Mouse (Mus musculus) stomach, embryonic 15.5 days (tissue): Measurements from ENCODE around the gene Thtpa. TPM values are rescaled to one million over a fixed set of nuclear protein-coding genes. Genes with fewer than 3 reads are reported as not detected.

Experiments used
- ATAC-seq: fragments of 200-750 bp; cut with Nextera tagmentation; 2 replicates; pipeline ENCODE4 v1.8.0; 2017; ENCODE audit warnings: low read depth, moderate number of reproducible peaks, moderate TSS enrichment; ENCODE audit not compliant: insufficient read depth, low FRiP score
- H3K27ac ChIP-seq: fragments of 300-500 bp; sonication (generic); 2 replicates; pipeline ENCODE4 v1.5.1; 2015; ENCODE audit warnings: mild to moderate bottlenecking, inconsistent platforms
- H3K27me3 ChIP-seq: fragments of 300-500 bp; sonication (generic); replicated peaks from 2 replicates; pipeline ENCODE4 v1.6.1; 2015; ENCODE audit warnings: inconsistent platforms
- H3K36me3 ChIP-seq: fragments of 300-500 bp; sonication (generic); 2 replicates; pipeline ENCODE4 v1.6.1; 2015; ENCODE audit warnings: inconsistent platforms
- H3K4me1 ChIP-seq: fragments of 300-500 bp; sonication (generic); 2 replicates; pipeline ENCODE4 v1.6.1; 2015; ENCODE audit warnings: inconsistent platforms
- H3K4me2 ChIP-seq: fragments of 300-500 bp; sonication (generic); 2 replicates; pipeline ENCODE4 v1.6.1; 2015; ENCODE audit warnings: mild to moderate bottlenecking, inconsistent platforms
- H3K4me3 ChIP-seq: fragments of 300-500 bp; sonication (generic); replicated peaks from 2 replicates; pipeline ENCODE4 v1.5.1; 2015; ENCODE audit warnings: inconsistent platforms
- H3K9ac ChIP-seq: fragments of 300-500 bp; sonication (generic); 2 replicates; pipeline ENCODE4 v1.6.1; 2015; ENCODE audit warnings: inconsistent platforms
- H3K9me3 ChIP-seq: fragments of 300-500 bp; sonication (generic); 2 replicates; pipeline ENCODE4 v1.6.1; 2016; ENCODE audit warnings: inconsistent platforms
- WGBS: fragments of 180-500 bp; shearing (Covaris S2); methylation state at CpG from one replicate; pipeline ENCODE4 v1.1.7; 2015; 5-methylcytosine and 5-hydroxymethylcytosine counted together
- polyA plus RNA-seq: library from polyadenylated mRNA; unstranded; fragments of >200 nt; fragmentation: Nextera tagmentation; extraction: Ambion mirVana; gene quantifications from 2 replicates; pipeline ENCODE4 v1.2.1, GENCODE M21; 2015

The Thtpa gene
- polyA plus RNA-seq, 1 experiment from 2014 or later = 19.4 TPM

GRCm38 (mm10) chr14:55063581-55064381 lies 30.8 kb upstream of the Thtpa start:
- 82% methylated on average over 22 of the region's 22 CpGs for WGBS
- H3K4me2 ChIP-seq = no peak overlapping the region
- no peak overlapping the region for H3K9ac ChIP-seq
- no peak overlapping the region for H3K4me3 ChIP-seq
- ATAC-seq = no peak
- no peaks in the 10 kb centered on the region for H3K9me3 ChIP-seq
- no peak overlapping the region for H3K27ac ChIP-seq
- no peaks in the 10 kb centered on the region for H3K36me3 ChIP-seq
- no peaks in the 10 kb centered on the region for H3K27me3 ChIP-seq
- peaks cover 9% of the 10 kb centered on the region for H3K4me1 ChIP-seq

GRCm38 (mm10) chr14:55064481-55065370 lies 29.9 kb upstream of the Thtpa start:
- Histone ChIP-seq H3K9me3 (no peaks in the 10 kb centered on the region), H3K36me3 (no peaks in the 10 kb centered on the region), H3K9ac (no peak overlapping the region), H3K4me3 (no peak overlapping the region), H3K27ac (no peak overlapping the region), H3K4me2 (no peak overlapping the region), H3K4me1 (peaks cover 9% of the 10 kb centered on the region), H3K27me3 (no peaks in the 10 kb centered on the region)
- 75% methylated on average over 35 of the region's 35 CpGs for WGBS
- ATAC-seq = no peak

- 87% methylated on average over 13 of the region's 13 CpGs for WGBS
- no peak for ATAC-seq
- Histone ChIP-seq H3K4me3 (no peak overlapping the region), H3K27me3 (no peaks in the 10 kb centered on the region), H3K4me2 (no peak overlapping the region), H3K27ac (no peak overlapping the region), H3K36me3 (no peaks in the 10 kb centered on the region), H3K4me1 (peaks cover 9% of the 10 kb centered on the region), H3K9me3 (no peaks in the 10 kb centered on the region), H3K9ac (no peak overlapping the region)
These were observed 29.2 kb upstream of the Thtpa start for GRCm38 (mm10) chr14:55065391-55065790.

DNA sequence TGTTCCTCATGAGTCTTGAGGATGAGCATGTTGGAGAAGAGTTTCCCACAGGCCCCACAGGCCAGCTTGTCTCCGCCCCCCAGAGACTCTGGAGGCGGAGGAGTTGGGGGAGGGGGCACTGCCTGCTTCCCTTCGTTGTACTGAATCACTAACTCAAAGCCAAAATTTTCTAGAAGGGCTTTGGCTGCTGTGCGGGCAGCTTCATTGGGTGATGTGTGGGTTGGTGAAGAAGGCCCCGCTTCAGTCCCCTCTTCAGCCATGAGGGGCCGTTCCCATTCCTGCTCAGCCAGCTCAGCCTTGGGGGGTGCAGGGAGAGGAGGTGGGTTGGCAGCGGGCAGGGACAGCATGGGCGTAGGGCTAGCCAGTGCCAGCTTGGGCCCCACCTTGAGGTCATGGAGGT lies 28.5 kb upstream of the Thtpa start:
- WGBS = 89% methylated on average over 8 of the region's 8 CpGs
- H3K4me1 ChIP-seq = peaks cover 7% of the 10 kb centered on the region
- no peaks in the 10 kb centered on the region for H3K36me3 ChIP-seq
- ATAC-seq = no peak
- no peaks in the 10 kb centered on the region for H3K27me3 ChIP-seq
- no peak overlapping the region for H3K9ac ChIP-seq
- no peak overlapping the region for H3K27ac ChIP-seq
- H3K4me3 ChIP-seq = no peak overlapping the region
- H3K9me3 ChIP-seq = no peaks in the 10 kb centered on the region
- H3K4me2 ChIP-seq = no peak overlapping the region

- Histone ChIP-seq H3K9me3 (no peaks in the 10 kb centered on the region), H3K27me3 (no peaks in the 10 kb centered on the region), H3K36me3 (no peaks in the 10 kb centered on the region), H3K4me1 (peaks cover 11% of the 10 kb centered on the region; the same call in 1 of the 2 replicates), H3K4me3 (no peak overlapping the region), H3K27ac (no peak overlapping the region), H3K9ac (no peak overlapping the region), H3K4me2 (peak overlapping the region; percentile 42)
- WGBS = 24% methylated on average over 19 of the region's 19 CpGs
- no peak for ATAC-seq
These were observed 22.8 kb upstream of the Thtpa start for GRCm38 (mm10) chr14:55071756-55072155.

- WGBS = 90% methylated on average over 12 of the region's 12 CpGs
- no peaks in the 10 kb centered on the region for H3K9me3 ChIP-seq
- H3K36me3 ChIP-seq = no peaks in the 10 kb centered on the region
- no peak overlapping the region for H3K4me2 ChIP-seq
- no peaks in the 10 kb centered on the region for H3K27me3 ChIP-seq
- H3K9ac ChIP-seq = no peak overlapping the region
- no peak for ATAC-seq
- H3K4me3 ChIP-seq = no peak overlapping the region
- peaks cover 22% of the 10 kb centered on the region for H3K4me1 ChIP-seq
- no peak overlapping the region for H3K27ac ChIP-seq
These were observed 20.2 kb upstream of the Thtpa start for GRCm38 (mm10) chr14:55074416-55074815.

GRCm38 (mm10) chr14:55076224-55076623 lies 18.4 kb upstream of the Thtpa start:
- ATAC-seq = no peak
- Histone ChIP-seq H3K4me3 (no peak overlapping the region), H3K4me1 (peaks cover 29% of the 10 kb centered on the region), H3K9ac (no peak overlapping the region), H3K4me2 (no peak overlapping the region), H3K36me3 (no peaks in the 10 kb centered on the region), H3K9me3 (no peaks in the 10 kb centered on the region), H3K27ac (no peak overlapping the region), H3K27me3 (no peaks in the 10 kb centered on the region)
- 48% methylated on average over 6 of the region's 6 CpGs for WGBS

DNA sequence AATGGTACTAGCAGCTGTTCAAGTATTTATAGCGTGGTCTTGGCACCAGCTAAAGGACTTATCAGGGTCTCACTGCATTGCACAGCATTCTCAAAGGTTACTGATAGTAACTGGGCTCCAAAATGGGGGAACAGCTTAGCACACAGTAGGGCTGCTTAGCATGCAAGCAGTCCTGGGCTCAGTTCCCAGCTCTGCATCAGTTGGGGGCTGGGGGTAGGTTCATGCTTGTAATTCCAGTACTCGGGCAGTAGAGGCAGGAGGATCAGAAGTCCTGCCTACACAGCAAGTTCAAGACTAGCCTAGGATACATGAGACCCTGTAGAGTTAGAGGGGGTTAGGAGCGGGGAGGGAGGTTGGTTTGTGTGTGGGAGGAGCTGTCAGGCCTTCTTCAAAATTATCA lies 17.6 kb upstream of the Thtpa start:
- H3K4me1 ChIP-seq = peaks cover 23% of the 10 kb centered on the region
- no peak overlapping the region for H3K27ac ChIP-seq
- no peaks in the 10 kb centered on the region for H3K36me3 ChIP-seq
- no peak for ATAC-seq
- H3K27me3 ChIP-seq = no peaks in the 10 kb centered on the region
- H3K4me3 ChIP-seq = no peak overlapping the region
- no peak overlapping the region for H3K9ac ChIP-seq
- 74% methylated on average over 3 of the region's 3 CpGs for WGBS
- H3K9me3 ChIP-seq = no peaks in the 10 kb centered on the region
- no peak overlapping the region for H3K4me2 ChIP-seq

DNA sequence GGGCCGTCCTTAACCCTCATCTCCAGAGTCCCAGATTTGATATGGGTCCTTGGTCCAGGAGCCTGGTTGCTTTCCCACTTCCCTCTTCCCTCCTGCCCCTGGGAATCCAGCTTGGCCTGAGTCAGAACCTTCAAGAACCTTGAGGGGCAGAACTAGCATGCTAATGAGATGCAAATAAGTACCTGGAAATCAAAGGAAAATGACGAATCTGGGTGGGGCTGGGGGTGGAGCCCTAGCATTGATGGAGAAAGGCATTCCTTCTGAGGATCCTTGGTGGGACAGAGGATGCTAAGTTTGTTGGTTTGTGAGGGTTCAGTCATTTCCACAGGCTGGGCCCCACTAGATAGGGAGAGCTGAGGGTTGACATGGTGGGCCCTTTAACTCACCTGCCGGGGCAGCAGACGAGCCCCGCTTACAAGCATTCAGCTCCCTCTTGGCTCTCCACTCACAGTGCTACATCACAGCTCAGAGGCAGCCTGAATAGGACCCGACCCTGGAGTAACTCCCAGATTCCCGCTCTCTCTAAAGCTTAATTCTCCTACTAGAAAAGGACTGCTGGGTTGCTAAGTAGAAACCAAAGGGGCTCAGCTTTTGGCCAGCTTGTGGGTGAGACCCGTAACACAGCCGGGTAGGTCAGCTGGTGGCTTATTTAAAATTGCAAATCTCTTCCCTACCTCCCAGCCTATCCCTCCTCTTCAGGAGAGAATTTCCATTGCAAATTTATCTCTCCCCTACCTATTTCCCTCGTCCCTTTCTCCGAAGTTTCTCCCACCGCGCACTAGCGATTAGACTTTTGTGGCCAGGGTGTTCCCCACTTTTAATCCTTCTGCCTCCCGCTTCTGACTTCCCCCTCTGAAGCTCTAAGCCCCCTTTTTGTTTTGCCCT lies 16.9 kb upstream of the Thtpa start:
- WGBS = 43% methylated on average over 15 of the region's 15 CpGs
- Histone ChIP-seq H3K9ac (no peak overlapping the region), H3K4me2 (no peak overlapping the region; the same call in 1 of the 2 replicates)

GRCm38 (mm10) chr14:55078366-55078989 lies 16.1 kb upstream of the Thtpa start:
- Histone ChIP-seq H3K9ac (no peak overlapping the region), H3K4me2 (peak overlapping the region; percentile 40), H3K4me3 (no peak overlapping the region), H3K4me1 (peaks cover 17% of the 10 kb centered on the region), H3K36me3 (no peaks in the 10 kb centered on the region), H3K9me3 (no peaks in the 10 kb centered on the region), H3K27ac (no peak overlapping the region), H3K27me3 (no peaks in the 10 kb centered on the region)
- WGBS = 12% methylated on average over 23 of the region's 23 CpGs
- peak; percentile 29; the same call in 1 of the 2 replicates for ATAC-seq

More for the DNA sequence above, 16.9 kb upstream of the Thtpa start:
- no peak for ATAC-seq
- Histone ChIP-seq H3K9me3 (no peaks in the 10 kb centered on the region), H3K27me3 (no peaks in the 10 kb centered on the region), H3K27ac (no peak overlapping the region), H3K4me3 (no peak overlapping the region), H3K36me3 (no peaks in the 10 kb centered on the region), H3K4me1 (peaks cover 17% of the 10 kb centered on the region)
